Mouse (Mus musculus): ENCODE measurements around the gene Gcnt2. TPM values are rescaled to one million over a fixed set of nuclear protein-coding genes. Genes with fewer than 3 reads are reported as not detected.

Gcnt2 gene
- polyA plus RNA-seq, 1 experiment from 2014 or later: 5.3 TPM

- Histone ChIP-seq H3K27ac (replicated peaks; ENCODE audit: low read depth, low read length) (no peak overlapping the region), H3K9ac (replicated peaks; ENCODE audit: low read length) (no peak overlapping the region), H3K4me1 (ENCODE audit: control insufficient read depth, insufficient read depth, low read length) (peaks cover 5% of the 10 kb centered on the region; the same call in 1 of the 2 replicates), H3K27me3 (ENCODE audit: control insufficient read depth, insufficient read depth, low read length) (no peaks in the 10 kb centered on the region), H3K4me2 (ENCODE audit: low read length) (no peak overlapping the region), H3K36me3 (ENCODE audit: control insufficient read depth, insufficient read depth, low read length) (no peaks in the 10 kb centered on the region), H3K9me3 (ENCODE audit: control insufficient read depth, low read length) (no peaks in the 10 kb centered on the region), H3K4me3 (replicated peaks; ENCODE audit: low read depth, low read length) (no peak overlapping the region)
- ATAC-seq (ENCODE audit: low FRiP score, low TSS enrichment): no peak
- DNase-seq: no peak
- WGBS: 89% methylated on average over 7 of the region's 7 CpGs
These were observed 88.1 kb downstream of the Gcnt2 start for GRCm38 (mm10) chr13:40947538-40948205.

DNA sequence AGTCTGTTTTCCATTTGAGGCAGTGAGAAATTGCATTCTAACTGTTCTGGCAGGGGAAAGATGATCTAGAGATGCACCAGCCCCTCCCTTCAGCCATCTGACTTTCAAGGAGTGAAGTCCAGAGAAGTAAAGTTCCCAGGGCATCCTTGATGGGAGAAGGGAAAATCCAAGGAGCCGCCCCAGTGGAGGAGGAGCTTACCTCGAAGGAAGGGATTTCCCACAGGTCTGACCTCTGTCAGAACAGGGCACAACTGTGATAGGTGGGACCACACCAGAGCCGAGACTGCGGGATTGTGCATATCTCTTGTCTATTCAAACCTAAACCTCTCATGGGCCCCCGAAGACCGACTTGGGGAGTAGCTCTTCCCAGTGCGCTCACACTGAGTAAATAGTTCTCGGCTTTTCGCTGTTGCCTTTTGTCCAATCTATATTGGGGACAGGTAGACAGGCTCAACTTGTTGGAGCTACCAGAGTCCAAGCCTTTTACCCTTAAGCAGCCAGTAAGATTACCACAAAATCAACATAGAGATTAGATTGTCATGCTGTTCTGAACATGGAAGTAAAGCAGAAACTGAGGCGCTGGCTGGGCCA, 91.9 kb downstream of the Gcnt2 start:
- 85% methylated on average over 10 of the region's 10 CpGs for whole genome bisulfite sequencing
- Histone ChIP-seq H3K9me3 (ENCODE audit: control insufficient read depth, low read length) (no peaks in the 10 kb centered on the region), H3K27ac (replicated peaks; ENCODE audit: low read depth, low read length) (no peak overlapping the region)

GRCm38 (mm10) chr13:40953231-40953630, 93.7 kb downstream of the Gcnt2 start:
- Histone ChIP-seq H3K4me3 (replicated peaks; ENCODE audit: low read depth, low read length) (no peak overlapping the region), H3K4me2 (ENCODE audit: low read length) (no peak overlapping the region), H3K9ac (replicated peaks; ENCODE audit: low read length) (no peak overlapping the region), H3K36me3 (ENCODE audit: control insufficient read depth, insufficient read depth, low read length) (no peaks in the 10 kb centered on the region), H3K4me1 (ENCODE audit: control insufficient read depth, insufficient read depth, low read length) (no peaks in the 10 kb centered on the region), H3K27ac (replicated peaks; ENCODE audit: low read depth, low read length) (no peak overlapping the region), H3K9me3 (ENCODE audit: control insufficient read depth, low read length) (no peaks in the 10 kb centered on the region), H3K27me3 (ENCODE audit: control insufficient read depth, insufficient read depth, low read length) (no peaks in the 10 kb centered on the region)
- WGBS: 83% methylated on average over 6 of the region's 6 CpGs
- no peak for ATAC-seq (ENCODE audit: low FRiP score, low TSS enrichment)
- no peak for DNase-seq

More for the DNA sequence above, 91.9 kb downstream of the Gcnt2 start:
- no peak overlapping the region for H3K4me2 ChIP-seq (ENCODE audit: low read length)
- H3K9ac ChIP-seq (replicated peaks; ENCODE audit: low read length): no peak overlapping the region
- no peak for ATAC-seq (ENCODE audit: low FRiP score, low TSS enrichment)
- H3K4me3 ChIP-seq (replicated peaks; ENCODE audit: low read depth, low read length): no peak overlapping the region
- DNase-seq: no peak
- no peaks in the 10 kb centered on the region for H3K4me1 ChIP-seq (ENCODE audit: control insufficient read depth, insufficient read depth, low read length)
- H3K36me3 ChIP-seq (ENCODE audit: control insufficient read depth, insufficient read depth, low read length): no peaks in the 10 kb centered on the region
- no peaks in the 10 kb centered on the region for H3K27me3 ChIP-seq (ENCODE audit: control insufficient read depth, insufficient read depth, low read length)

GRCm38 (mm10) chr13:40955773-40956172, 96.2 kb downstream of the Gcnt2 start:
- Histone ChIP-seq H3K9ac (replicated peaks; ENCODE audit: low read length) (no peak overlapping the region), H3K36me3 (ENCODE audit: control insufficient read depth, insufficient read depth, low read length) (no peaks in the 10 kb centered on the region), H3K4me1 (ENCODE audit: control insufficient read depth, insufficient read depth, low read length) (no peaks in the 10 kb centered on the region), H3K9me3 (ENCODE audit: control insufficient read depth, low read length) (no peaks in the 10 kb centered on the region), H3K4me3 (replicated peaks; ENCODE audit: low read depth, low read length) (no peak overlapping the region), H3K27ac (replicated peaks; ENCODE audit: low read depth, low read length) (no peak overlapping the region), H3K27me3 (ENCODE audit: control insufficient read depth, insufficient read depth, low read length) (no peaks in the 10 kb centered on the region), H3K4me2 (ENCODE audit: low read length) (no peak overlapping the region)
- 91% methylated on average over 7 of the region's 7 CpGs for WGBS
- no peak for ATAC-seq (ENCODE audit: low FRiP score, low TSS enrichment)
- DNase-seq: no peak

- Histone ChIP-seq H3K4me3 (replicated peaks; ENCODE audit: low read depth, low read length) (no peak overlapping the region), H3K4me2 (ENCODE audit: low read length) (no peak overlapping the region), H3K27me3 (ENCODE audit: control insufficient read depth, insufficient read depth, low read length) (no peaks in the 10 kb centered on the region), H3K9me3 (ENCODE audit: control insufficient read depth, low read length) (no peaks in the 10 kb centered on the region), H3K9ac (replicated peaks; ENCODE audit: low read length) (no peak overlapping the region), H3K36me3 (ENCODE audit: control insufficient read depth, insufficient read depth, low read length) (no peaks in the 10 kb centered on the region), H3K27ac (replicated peaks; ENCODE audit: low read depth, low read length) (no peak overlapping the region), H3K4me1 (ENCODE audit: control insufficient read depth, insufficient read depth, low read length) (no peaks in the 10 kb centered on the region)
- DNase-seq: no peak
- WGBS: 91% methylated on average over 10 of the region's 10 CpGs
- no peak for ATAC-seq (ENCODE audit: low FRiP score, low TSS enrichment)
These were observed 108.1 kb downstream of the Gcnt2 start for GRCm38 (mm10) chr13:40967609-40968008.

GRCm38 (mm10) chr13:40968564-40968963, 109.0 kb downstream of the Gcnt2 start:
- Histone ChIP-seq H3K9ac (replicated peaks; ENCODE audit: low read length) (no peak overlapping the region), H3K9me3 (ENCODE audit: control insufficient read depth, low read length) (no peaks in the 10 kb centered on the region), H3K4me2 (ENCODE audit: low read length) (no peak overlapping the region), H3K27ac (replicated peaks; ENCODE audit: low read depth, low read length) (no peak overlapping the region), H3K36me3 (ENCODE audit: control insufficient read depth, insufficient read depth, low read length) (no peaks in the 10 kb centered on the region), H3K4me3 (replicated peaks; ENCODE audit: low read depth, low read length) (no peak overlapping the region), H3K4me1 (ENCODE audit: control insufficient read depth, insufficient read depth, low read length) (no peaks in the 10 kb centered on the region), H3K27me3 (ENCODE audit: control insufficient read depth, insufficient read depth, low read length) (no peaks in the 10 kb centered on the region)
- DNase-seq (no peak), ATAC-seq (ENCODE audit: low FRiP score, low TSS enrichment) (no peak)
- WGBS: 85% methylated on average over 5 of the region's 5 CpGs

- no peak overlapping the region for H3K9ac ChIP-seq (replicated peaks; ENCODE audit: low read length)
- ATAC-seq (ENCODE audit: low FRiP score, low TSS enrichment) (no peak), DNase-seq (no peak)
- WGBS: 91% methylated on average over 4 of the region's 4 CpGs
- no peak overlapping the region for H3K4me2 ChIP-seq (ENCODE audit: low read length)
- H3K27ac ChIP-seq (replicated peaks; ENCODE audit: low read depth, low read length): no peak overlapping the region
- no peaks in the 10 kb centered on the region for H3K4me1 ChIP-seq (ENCODE audit: control insufficient read depth, insufficient read depth, low read length)
- H3K4me3 ChIP-seq (replicated peaks; ENCODE audit: low read depth, low read length): no peak overlapping the region
- H3K36me3 ChIP-seq (ENCODE audit: control insufficient read depth, insufficient read depth, low read length): no peaks in the 10 kb centered on the region
- H3K27me3 ChIP-seq (ENCODE audit: control insufficient read depth, insufficient read depth, low read length): no peaks in the 10 kb centered on the region
- no peaks in the 10 kb centered on the region for H3K9me3 ChIP-seq (ENCODE audit: control insufficient read depth, low read length)
These were observed 110.3 kb downstream of the Gcnt2 start for GRCm38 (mm10) chr13:40969761-40970390.

DNA sequence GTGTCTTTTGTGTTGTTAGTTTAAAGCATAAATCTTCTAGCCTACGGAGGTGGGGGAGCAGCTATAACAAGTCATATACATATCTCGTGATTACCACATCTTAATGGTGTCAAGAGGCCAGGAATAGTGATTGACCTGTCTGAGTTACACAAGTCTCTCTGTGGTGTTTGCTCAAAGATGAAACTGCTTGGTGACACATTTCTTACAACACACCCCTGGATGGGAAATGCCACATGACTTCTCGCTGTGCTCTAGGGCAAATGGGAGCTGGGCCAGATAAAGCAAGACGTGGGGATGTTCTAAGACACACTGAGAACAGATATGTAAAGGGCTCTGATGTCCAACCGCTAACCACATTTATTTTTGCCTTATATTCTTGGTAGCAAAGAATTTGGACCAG, 111.7 kb downstream of the Gcnt2 start:
- H3K4me3 ChIP-seq (replicated peaks; ENCODE audit: low read depth, low read length): no peak overlapping the region
- WGBS: 93% methylated on average over 5 of the region's 5 CpGs
- no peaks in the 10 kb centered on the region for H3K27me3 ChIP-seq (ENCODE audit: control insufficient read depth, insufficient read depth, low read length)
- no peak overlapping the region for H3K4me2 ChIP-seq (ENCODE audit: low read length)
- no peak overlapping the region for H3K27ac ChIP-seq (replicated peaks; ENCODE audit: low read depth, low read length)
- H3K36me3 ChIP-seq (ENCODE audit: control insufficient read depth, insufficient read depth, low read length): no peaks in the 10 kb centered on the region
- H3K9ac ChIP-seq (replicated peaks; ENCODE audit: low read length): no peak overlapping the region
- DNase-seq (no peak), ATAC-seq (ENCODE audit: low FRiP score, low TSS enrichment) (no peak)
- no peaks in the 10 kb centered on the region for H3K4me1 ChIP-seq (ENCODE audit: control insufficient read depth, insufficient read depth, low read length)
- H3K9me3 ChIP-seq (ENCODE audit: control insufficient read depth, low read length): no peaks in the 10 kb centered on the region

GRCm38 (mm10) chr13:40971831-40972230, 112.3 kb downstream of the Gcnt2 start:
- Histone ChIP-seq H3K4me2 (ENCODE audit: low read length) (no peak overlapping the region), H3K27ac (replicated peaks; ENCODE audit: low read depth, low read length) (no peak overlapping the region), H3K9me3 (ENCODE audit: control insufficient read depth, low read length) (no peaks in the 10 kb centered on the region), H3K9ac (replicated peaks; ENCODE audit: low read length) (no peak overlapping the region), H3K27me3 (ENCODE audit: control insufficient read depth, insufficient read depth, low read length) (no peaks in the 10 kb centered on the region), H3K4me1 (ENCODE audit: control insufficient read depth, insufficient read depth, low read length) (no peaks in the 10 kb centered on the region), H3K36me3 (ENCODE audit: control insufficient read depth, insufficient read depth, low read length) (no peaks in the 10 kb centered on the region), H3K4me3 (replicated peaks; ENCODE audit: low read depth, low read length) (no peak overlapping the region)
- ATAC-seq (ENCODE audit: low FRiP score, low TSS enrichment): no peak
- 80% methylated on average over 2 of the region's 2 CpGs for WGBS
- DNase-seq: no peak

Data from midbrain, embryonic 14.5 days (tissue).